Mouse (Mus musculus) kidney, postnatal 4 days (tissue): ENCODE measurements around the gene Zfp692.
"Not testable (repeated sequence)": the region's sequence is repeated elsewhere in the genome, so short reads cannot be mapped to it uniquely, and the experiment has no call there.

Experiments used
- DNase-seq, 2 experiments: peaks; one replicate each; pipeline ENCODE4 v3.0.0; 2021; ENCODE audit warnings: mixed read lengths in 2 of 2

Zfp692 gene

DNA sequence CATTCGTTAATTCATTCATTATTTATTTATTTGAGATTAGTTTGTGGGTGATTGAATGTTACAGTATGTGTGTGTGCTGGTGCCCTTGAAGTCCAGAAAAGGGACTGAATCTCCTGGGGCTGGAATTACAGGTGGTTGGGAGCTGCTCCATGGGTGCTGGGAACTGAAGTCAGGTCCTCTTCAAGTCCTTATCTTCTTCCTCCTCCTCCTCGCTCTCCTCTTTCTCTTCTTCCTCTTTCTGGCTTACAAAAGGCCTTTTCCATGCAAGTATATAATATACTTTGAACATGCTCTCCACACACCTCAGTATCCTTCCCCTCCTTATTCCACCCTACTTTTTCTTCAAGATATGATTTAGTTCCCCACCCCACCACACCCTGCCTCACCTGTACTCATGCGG is 50.2 kb downstream of the Zfp692 start:
- DNase-seq = no peak

DNA sequence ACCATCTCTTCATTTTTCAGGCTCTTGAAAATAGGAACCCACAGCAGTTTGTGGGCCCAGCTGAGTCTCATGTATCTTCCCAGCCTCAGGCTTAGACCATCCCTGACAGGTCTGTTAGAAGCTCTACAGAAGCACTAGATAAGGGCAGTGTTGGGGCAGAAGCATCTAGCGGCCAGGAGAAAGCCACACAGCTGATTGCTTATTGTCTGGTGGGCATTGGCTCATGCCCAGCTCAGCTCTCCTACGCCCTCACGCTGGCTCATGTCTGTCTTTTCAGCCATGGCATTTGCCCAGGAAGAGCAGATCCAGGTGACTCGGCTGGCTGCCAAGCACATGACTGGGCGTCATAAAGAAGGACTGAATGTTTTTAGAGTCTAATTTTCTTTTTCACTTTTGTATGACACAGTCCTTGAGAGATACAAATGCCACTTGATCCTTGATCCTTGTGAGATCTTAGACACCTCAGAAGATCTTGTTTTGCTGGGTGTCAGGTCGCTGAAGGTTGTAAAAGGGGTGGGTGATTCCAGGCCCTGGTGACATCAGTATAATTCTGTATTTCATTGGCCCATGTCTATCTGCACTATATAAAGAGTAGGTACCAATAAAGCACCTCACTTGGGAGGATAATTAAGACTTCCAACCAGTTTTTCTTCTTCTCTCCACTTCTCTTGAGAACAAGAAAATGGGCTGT is 51.1 kb downstream of the Zfp692 start:
- DNase-seq = no peak

DNA sequence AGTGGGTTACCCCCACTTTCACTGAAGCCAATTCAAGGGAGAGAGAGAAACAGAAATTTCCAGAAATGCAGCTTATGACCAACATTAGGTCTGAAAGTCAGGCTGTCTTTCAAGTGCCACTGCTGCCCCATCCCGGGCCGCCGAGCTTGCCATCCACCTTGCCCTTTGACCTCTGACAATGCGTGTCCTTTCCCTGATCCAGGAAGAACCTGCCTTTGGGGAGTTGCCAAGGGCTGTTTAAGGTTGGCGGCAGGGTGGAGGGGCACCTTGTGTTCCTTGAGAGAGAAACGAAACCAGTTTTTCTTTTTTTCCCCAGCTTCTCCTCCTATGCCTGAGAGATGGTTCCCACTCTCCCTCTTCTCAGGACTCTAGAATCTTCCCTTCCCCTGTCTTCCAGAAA is 55.7 kb downstream of the Zfp692 start:
- DNase-seq = not testable (repeated sequence)
